Mouse (Mus musculus) E14TG2a.4 (cell line): ENCODE measurements around the gene 2010315B03Rik.
A peak's percentile ranks its signal among the peaks of the same experiment; 100 is the strongest.

Source experiments
- H3K27me3 ChIP-seq: 2 replicates; pipeline ENCODE4 v1.6.1; 2014; ENCODE audit warnings: low read length, control low read depth; ENCODE audit not compliant: insufficient read depth
- H3K36me3 ChIP-seq: 2 replicates; pipeline ENCODE4 v1.6.1; 2014; ENCODE audit warnings: low read length, control low read depth; ENCODE audit not compliant: insufficient read depth
- H3K4me1 ChIP-seq: replicated peaks from 2 replicates; pipeline ENCODE4 v1.6.1; 2014; ENCODE audit warnings: low read depth, low read length, control low read depth
- H3K4me3 ChIP-seq: replicated peaks from 2 replicates; pipeline ENCODE4 v1.5.1; 2014; ENCODE audit warnings: mild to moderate bottlenecking, low read length
- H3K9me3 ChIP-seq: 2 replicates; pipeline ENCODE4 v1.6.1; 2014; ENCODE audit warnings: low read length, control low read depth
- CTCF ChIP-seq: conservative IDR thresholded peaks from 2 replicates; pipeline ENCODE4 v1.5.1; 2014; ENCODE audit warnings: low read length
- NANOG ChIP-seq: IDR thresholded peaks from 2 replicates; pipeline ENCODE4 v1.6.1; 2014; ENCODE audit warnings: borderline replicate concordance, low read length, mixed read lengths
- POU5F1 ChIP-seq: IDR thresholded peaks from 2 replicates; pipeline ENCODE4 v1.6.1; 2014; ENCODE audit warnings: low read length, borderline replicate concordance

2010315B03Rik gene

DNA sequence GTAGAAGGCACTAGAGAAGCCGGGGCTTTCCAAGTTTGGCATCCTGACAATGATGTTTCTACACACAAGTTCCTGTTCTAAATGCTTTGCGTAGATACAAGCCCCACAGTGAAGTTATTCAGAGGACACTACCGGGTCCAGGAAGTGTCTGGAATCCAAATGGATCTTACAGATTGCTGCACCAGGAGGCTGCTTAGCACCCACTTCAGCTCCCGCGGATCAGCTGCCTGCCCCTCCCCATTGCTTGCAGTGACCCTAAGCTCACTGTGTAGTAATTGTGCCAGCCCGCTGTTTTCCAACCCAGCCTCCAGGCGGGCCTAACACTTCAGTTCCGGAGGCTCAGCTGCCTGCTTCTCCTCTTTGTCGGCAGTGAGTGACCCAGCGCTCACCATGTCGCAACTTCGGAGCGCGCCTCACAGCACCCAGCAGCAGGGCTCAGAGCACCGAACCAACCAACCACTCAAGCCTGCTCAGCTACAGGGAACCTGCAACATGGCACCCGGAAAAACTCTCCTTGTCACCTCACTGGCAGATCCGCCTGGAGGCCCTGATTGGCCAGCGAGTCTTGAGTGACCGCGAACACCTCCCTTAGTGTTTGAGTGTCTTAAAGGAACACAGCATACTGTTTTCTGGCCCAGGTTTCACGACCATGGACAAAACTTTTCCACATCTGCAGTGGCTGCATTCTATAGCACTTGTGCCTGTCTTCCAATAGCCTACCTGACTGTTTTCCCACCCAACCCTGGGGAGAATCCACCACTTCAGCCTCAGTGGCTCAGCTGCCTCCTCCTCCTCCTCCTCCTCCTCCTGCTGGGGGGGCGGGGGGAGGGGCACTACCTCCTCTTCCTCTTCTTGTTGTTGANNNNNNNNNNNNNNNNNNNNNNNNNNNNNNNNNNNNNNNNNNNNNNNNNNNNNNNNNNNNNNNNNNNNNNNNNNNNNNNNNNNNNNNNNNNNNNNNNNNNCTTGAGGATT lies at the start of gene 2010315B03Rik:
Gene 2010315B03Rik, minus strand, starts transcription at position 526 of the 972 bp plus-strand sequence.
- peak within 1 kb of the TSS; percentile 81 for H3K4me3 ChIP-seq
- no peaks in the 10 kb centered on the region for H3K36me3 ChIP-seq
- H3K4me1 ChIP-seq: peaks cover 4% of the 10 kb centered on the region
- H3K27me3 ChIP-seq: no peaks in the 10 kb centered on the region
- no peak for TF ChIP-seq NANOG
- no peak for TF ChIP-seq CTCF
- no peak for TF ChIP-seq POU5F1
- no peaks in the 10 kb centered on the region for H3K9me3 ChIP-seq

DNA sequence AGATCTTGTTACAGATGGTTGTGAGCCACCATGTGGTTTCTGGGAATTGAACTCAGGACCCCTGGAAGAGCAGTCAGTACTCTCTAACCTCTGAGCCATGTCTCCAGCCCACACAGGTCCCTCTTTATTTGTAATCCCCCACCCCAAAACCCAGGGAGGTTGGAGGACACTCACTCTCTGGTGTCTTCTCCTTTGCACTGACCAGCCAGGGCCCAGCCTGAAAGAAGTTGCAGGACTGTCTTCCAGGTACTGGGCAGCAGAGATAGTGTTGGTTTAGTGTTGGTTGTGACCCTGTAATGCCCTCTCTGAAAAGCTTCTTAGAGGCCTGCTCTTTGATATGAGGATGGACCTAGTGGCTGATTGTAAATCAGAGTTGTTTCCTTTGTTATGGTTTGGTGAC lies 994 bp downstream of the 2010315B03Rik start:
- peak overlapping the region; percentile 81 for H3K4me3 ChIP-seq
- no peaks in the 10 kb centered on the region for H3K27me3 ChIP-seq
- peaks cover 4% of the 10 kb centered on the region for H3K4me1 ChIP-seq
- TF ChIP-seq NANOG: no peak
- TF ChIP-seq POU5F1: no peak
- TF ChIP-seq CTCF: no peak
- no peaks in the 10 kb centered on the region for H3K9me3 ChIP-seq
- H3K36me3 ChIP-seq: no peaks in the 10 kb centered on the region

DNA sequence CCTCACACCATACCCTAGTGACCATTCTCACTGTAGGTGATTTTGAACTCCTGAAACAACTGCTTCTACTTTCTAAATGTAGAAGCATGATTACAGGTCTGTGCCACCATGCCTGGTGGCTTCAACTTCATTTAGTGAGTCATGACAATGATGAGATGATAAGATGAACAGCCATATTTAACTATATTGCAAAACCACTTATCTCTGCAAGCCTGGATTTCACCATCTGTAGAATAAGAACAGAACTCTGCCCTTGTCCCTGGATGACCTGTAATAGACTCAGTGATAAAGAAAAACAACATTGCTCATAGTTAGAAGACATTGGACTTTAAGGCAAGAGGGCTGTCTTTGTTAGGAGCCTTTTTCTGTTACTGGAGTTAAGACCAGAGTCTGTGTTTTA lies 24.2 kb downstream of the 2010315B03Rik start:
- TF ChIP-seq NANOG (no peak), POU5F1 (no peak), CTCF (no peak)
- no peak overlapping the region for H3K4me3 ChIP-seq
- no peaks in the 10 kb centered on the region for H3K4me1 ChIP-seq
- no peaks in the 10 kb centered on the region for H3K36me3 ChIP-seq
- H3K9me3 ChIP-seq: no peaks in the 10 kb centered on the region
- no peaks in the 10 kb centered on the region for H3K27me3 ChIP-seq

DNA sequence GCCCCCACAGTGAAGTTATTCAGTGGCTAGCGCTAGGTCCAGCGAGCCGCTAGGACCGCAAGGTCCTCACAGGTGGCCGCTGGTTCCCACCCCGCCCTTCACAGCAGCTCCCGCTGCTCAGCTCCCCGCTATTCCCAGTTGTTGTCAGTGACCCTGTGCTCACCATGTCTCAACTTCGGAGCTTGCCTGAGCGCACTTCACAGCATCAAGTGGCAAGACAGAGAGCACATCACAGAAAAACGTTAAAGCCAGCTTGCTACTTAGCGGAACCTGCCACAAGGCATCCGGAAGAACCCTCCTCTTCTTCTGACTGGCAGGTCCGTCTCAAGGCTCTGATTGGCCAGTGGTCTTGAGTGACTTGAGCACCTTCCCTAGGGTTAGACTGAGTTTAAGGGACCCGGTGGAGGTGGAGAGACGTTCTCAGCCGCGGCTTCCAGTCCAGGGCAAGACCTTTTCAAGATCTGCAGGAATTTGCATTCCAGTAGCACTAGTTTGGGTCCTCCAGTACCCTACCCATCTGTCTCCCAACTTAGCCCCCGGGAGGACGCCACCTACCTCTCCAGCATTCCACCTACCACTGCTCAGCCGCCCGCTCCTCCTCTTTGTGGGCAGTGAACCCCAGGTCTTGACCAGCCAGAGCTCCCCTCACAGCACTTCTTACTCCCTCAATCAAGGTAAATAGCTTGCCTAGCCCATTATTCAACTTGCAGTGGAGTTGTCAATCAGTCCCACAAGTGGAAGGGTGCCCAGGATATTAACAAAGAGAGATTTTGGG lies 30.4 kb downstream of the 2010315B03Rik start:
- Histone ChIP-seq H3K4me3 (peak overlapping the region; percentile 93), H3K27me3 (no peaks in the 10 kb centered on the region), H3K36me3 (peaks cover 16% of the 10 kb centered on the region), H3K9me3 (0 out of 2 replicates have a peak, but pooled peaks cover 11% of the 10 kb centered on the region), H3K4me1 (peaks cover 21% of the 10 kb centered on the region)
- TF ChIP-seq NANOG: no peak
- TF ChIP-seq POU5F1: no peak
- no peak for TF ChIP-seq CTCF

DNA sequence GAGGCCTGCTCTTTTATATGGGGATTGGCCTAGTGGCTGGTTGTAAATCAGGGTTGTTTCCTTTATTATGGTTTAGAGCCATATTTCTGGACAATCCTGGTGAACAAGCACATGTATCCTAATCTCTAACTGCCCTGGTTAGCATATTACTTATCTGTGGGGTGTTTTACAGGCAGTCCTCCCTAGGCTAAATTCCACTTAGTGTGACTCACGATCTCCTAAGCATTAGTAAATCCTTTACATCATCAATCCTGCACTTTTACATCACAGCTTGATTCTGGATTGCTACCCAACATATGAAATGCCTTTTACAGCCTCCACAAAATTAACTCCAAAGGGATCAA lies 31.1 kb downstream of the 2010315B03Rik start:
- Histone ChIP-seq H3K27me3 (no peaks in the 10 kb centered on the region), H3K36me3 (peaks cover 16% of the 10 kb centered on the region), H3K9me3 (peaks cover 17% of the 10 kb centered on the region), H3K4me1 (peaks cover 21% of the 10 kb centered on the region), H3K4me3 (peak overlapping the region; percentile 93)
- TF ChIP-seq POU5F1 (no peak), NANOG (no peak), CTCF (no peak)

DNA sequence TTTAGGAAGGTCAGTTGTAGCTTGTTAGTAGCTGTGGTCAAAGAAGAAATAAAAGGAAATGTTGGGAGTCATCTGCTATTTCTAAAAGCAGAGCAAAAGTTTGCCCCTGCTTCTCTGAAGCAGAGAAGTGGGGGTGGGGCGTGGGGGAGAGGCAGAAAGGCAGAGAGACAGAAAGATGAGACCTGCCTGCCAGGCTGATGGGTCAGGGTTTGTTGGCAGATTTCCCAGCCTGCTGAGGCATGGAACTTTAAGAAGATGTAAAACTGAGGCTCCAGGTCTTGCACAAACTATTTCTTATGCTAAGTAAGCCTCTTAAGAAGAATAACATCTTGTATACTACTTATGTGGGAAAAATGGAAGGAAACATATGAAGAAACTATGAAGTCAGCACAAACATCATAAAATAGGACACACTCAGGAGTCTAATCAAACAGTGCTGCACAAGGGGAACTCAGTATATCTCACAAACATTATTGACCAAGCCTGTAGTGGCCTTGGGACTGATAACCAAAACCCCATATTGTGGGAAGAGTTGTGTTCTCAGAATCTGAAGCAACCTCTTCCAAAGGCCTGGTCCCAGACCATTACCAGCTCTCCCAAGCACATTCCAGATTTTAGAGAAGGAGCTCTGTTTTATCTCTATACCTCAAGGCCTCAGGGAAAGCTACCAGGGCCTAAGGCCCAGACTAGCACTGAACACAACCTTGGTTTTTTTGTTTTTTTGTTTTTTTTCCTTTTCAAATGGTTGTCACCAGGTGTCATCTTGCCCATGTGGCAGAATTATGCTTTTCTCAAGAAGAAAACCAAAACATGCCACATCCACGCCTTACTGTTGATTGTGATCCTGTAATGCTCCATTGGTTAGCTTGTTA lies 31.7 kb downstream of the 2010315B03Rik start:
- Histone ChIP-seq H3K4me3 (peak overlapping the region; percentile 93), H3K36me3 (peaks cover 16% of the 10 kb centered on the region), H3K9me3 (peaks cover 20% of the 10 kb centered on the region), H3K4me1 (peaks cover 21% of the 10 kb centered on the region), H3K27me3 (no peaks in the 10 kb centered on the region)
- TF ChIP-seq POU5F1 (no peak), CTCF (no peak), NANOG (no peak)

DNA sequence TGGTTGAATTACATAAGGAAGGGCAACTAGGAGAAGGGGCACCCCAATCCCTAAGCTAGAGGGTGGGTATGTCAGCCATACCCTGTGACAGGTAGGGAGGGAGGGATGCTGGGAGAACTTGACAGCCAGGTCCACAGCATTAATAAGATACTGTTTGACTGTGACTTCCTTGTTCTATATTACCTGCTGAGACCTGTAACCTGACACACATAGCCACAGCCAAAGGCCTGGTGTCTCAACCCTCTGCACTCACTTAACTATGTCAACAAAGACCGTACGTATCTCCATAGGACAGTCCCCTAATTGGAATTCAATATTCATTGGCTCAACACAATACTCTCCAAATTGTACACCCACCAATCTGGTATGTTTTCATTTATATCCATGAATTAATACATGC lies 33.2 kb downstream of the 2010315B03Rik start:
- Histone ChIP-seq H3K27me3 (no peaks in the 10 kb centered on the region), H3K4me1 (peaks cover 21% of the 10 kb centered on the region), H3K9me3 (peaks cover 35% of the 10 kb centered on the region), H3K36me3 (peaks cover 16% of the 10 kb centered on the region), H3K4me3 (no peak overlapping the region)
- no peak for TF ChIP-seq CTCF
- no peak for TF ChIP-seq POU5F1
- no peak for TF ChIP-seq NANOG

DNA sequence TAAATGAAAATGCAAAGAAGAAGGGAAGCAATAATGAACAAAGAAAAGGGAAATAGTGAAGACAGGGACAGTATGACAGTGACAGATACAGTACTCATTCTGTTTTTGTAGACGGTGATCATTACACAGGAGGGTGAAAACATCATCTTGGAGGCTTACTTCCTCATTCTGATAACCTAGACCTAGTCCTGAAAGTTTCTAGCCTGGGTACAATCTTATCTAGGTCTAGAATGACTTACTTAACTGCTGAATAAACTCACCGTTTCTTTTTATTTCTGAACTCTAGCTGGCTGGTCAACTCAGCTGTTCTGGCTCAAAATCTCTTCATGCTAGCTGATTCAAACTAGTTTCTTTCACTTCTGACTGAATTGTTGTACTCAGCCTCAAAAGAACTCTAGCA lies 37.4 kb downstream of the 2010315B03Rik start:
- Histone ChIP-seq H3K4me3 (no peak overlapping the region), H3K36me3 (peaks cover 36% of the 10 kb centered on the region), H3K9me3 (peaks cover 60% of the 10 kb centered on the region), H3K4me1 (no peaks in the 10 kb centered on the region), H3K27me3 (no peaks in the 10 kb centered on the region)
- TF ChIP-seq CTCF (no peak), NANOG (no peak), POU5F1 (no peak)
